In genomic region chr6:129608372-129608771, GRCm38 (mm10) we compare ENCODE assay signal across 30 mouse cellular contexts. TPM values are rescaled to one million over a fixed set of nuclear protein-coding genes. Genes with fewer than 3 reads are reported as not detected.
DNase-seq lines count a peak whose midpoint lies in the region; ATAC-seq and TF ChIP-seq lines count a peak whose summit lies in the region.
"Had no signal": no experiment of that assay in that cellular context is flagged by ENCODE, and none has a peak within 500 bp of the region (broad histone marks: within the 10 kb centered on the region; RNA-seq: fewer than 3 reads in every experiment).

No protein-coding gene starts in this region.

- H3K4me3 ChIP-seq in thymus, adult 2 months (ENCODE audit: control insufficient read depth, insufficient read depth, low read length), result no peak overlapping the region
- H3K4me3 ChIP-seq in limb, embryonic 10.5 days, result no peak overlapping the region
- H3K4me3 ChIP-seq in kidney, embryonic 16.5 days (ENCODE audit: low read length), result no peak overlapping the region
- H3K4me3 ChIP-seq: embryonic facial prominence, embryonic 10.5 days; gastrocnemius, adult 2 months; heart, embryonic 12.5 days; hindbrain, embryonic 15.5 days; liver, embryonic 12.5 days; midbrain, embryonic 12.5 days had no signal

- H3K4me2 ChIP-seq in kidney, embryonic 16.5 days (replicated peaks; ENCODE audit: low read depth, low read length), result no peak overlapping the region
- H3K4me2 ChIP-seq: heart, embryonic 12.5 days; hindbrain, embryonic 15.5 days; liver, embryonic 12.5 days; lung, embryonic 14.5 days; midbrain, embryonic 12.5 days had no signal

- no peaks in the 10 kb centered on the region for H3K9me3 ChIP-seq in limb, embryonic 10.5 days (replicated peaks)
- no peaks in the 10 kb centered on the region for H3K9me3 ChIP-seq in kidney, embryonic 16.5 days (ENCODE audit: low read length)
- H3K9me3 ChIP-seq: embryonic facial prominence, embryonic 10.5 days; heart, embryonic 12.5 days; hindbrain, embryonic 15.5 days; liver, embryonic 12.5 days; midbrain, embryonic 12.5 days had no signal

- H3K27me3 ChIP-seq in thymus, adult 2 months (ENCODE audit: control insufficient read depth, insufficient read depth, low read length), result no peaks in the 10 kb centered on the region
- no peaks in the 10 kb centered on the region for H3K27me3 ChIP-seq in limb, embryonic 10.5 days (ENCODE audit: low read depth, poor library complexity, severe bottlenecking)
- no peaks in the 10 kb centered on the region for H3K27me3 ChIP-seq in kidney, embryonic 16.5 days (ENCODE audit: insufficient read depth, low read length)
- H3K27me3 ChIP-seq: CH12.LX; heart, embryonic 12.5 days; hindbrain, embryonic 15.5 days; liver, embryonic 12.5 days; midbrain, embryonic 12.5 days had no signal

- H3K27ac ChIP-seq in thymus, adult 2 months (ENCODE audit: control insufficient read depth, insufficient read depth, low read length), result no peak overlapping the region
- H3K27ac ChIP-seq in limb, embryonic 10.5 days, result no peak overlapping the region
- no peak overlapping the region for H3K27ac ChIP-seq in kidney, embryonic 16.5 days (ENCODE audit: low read length)
- H3K27ac ChIP-seq: embryonic facial prominence, embryonic 10.5 days; gastrocnemius, adult 2 months; hindbrain, embryonic 15.5 days; liver, embryonic 12.5 days; macrophage; midbrain, embryonic 12.5 days had no signal

- no peaks in the 10 kb centered on the region for H3K4me1 ChIP-seq in thymus, adult 2 months (replicated peaks; ENCODE audit: control insufficient read depth, insufficient read depth, low read length)
- H3K4me1 ChIP-seq in limb, embryonic 10.5 days, result no peaks in the 10 kb centered on the region
- no peaks in the 10 kb centered on the region for H3K4me1 ChIP-seq in kidney, embryonic 16.5 days (ENCODE audit: insufficient read depth, low read length)
- H3K4me1 ChIP-seq: embryonic facial prominence, embryonic 10.5 days; heart, embryonic 12.5 days; hindbrain, embryonic 15.5 days; liver, embryonic 12.5 days; midbrain, embryonic 12.5 days had no signal

- no peak overlapping the region for H3K9ac ChIP-seq in kidney, embryonic 16.5 days (replicated peaks; ENCODE audit: low read length)
- H3K9ac ChIP-seq: heart, embryonic 12.5 days; hindbrain, embryonic 15.5 days; liver, embryonic 12.5 days; lung, embryonic 14.5 days; midbrain, embryonic 12.5 days had no signal

- no peak for TF ChIP-seq POLR2A in thymus, adult 2 months (IDR thresholded peaks at IDR 0.05; ENCODE audit: control insufficient read depth, extremely low read depth, insufficient read depth, low read length, poor library complexity)

- no peak for TF ChIP-seq CTCF in thymus, adult 2 months (IDR thresholded peaks at IDR 0.05; ENCODE audit: borderline replicate concordance, control insufficient read depth, extremely low read depth, insufficient read depth, low read length, poor library complexity)

- ATAC-seq in CD4-positive, CD25-positive, alpha-beta regulatory T cell, adult 4 months, result peak; percentile 78
- ATAC-seq in granulocyte monocyte progenitor cell, adult 5-6 weeks (replicated peaks; ENCODE audit: poor library complexity, severe bottlenecking), result peak; percentile 95
- no peak for ATAC-seq in kidney, embryonic 16.5 days (ENCODE audit: low FRiP score, low TSS enrichment)
- ATAC-seq: liver, embryonic 12.5 days had no signal

- no peaks in the 10 kb centered on the region for H3K36me3 ChIP-seq in thymus, adult 2 months (ENCODE audit: control insufficient read depth, insufficient read depth, low read length)
- H3K36me3 ChIP-seq in limb, embryonic 10.5 days, result no peaks in the 10 kb centered on the region
- no peaks in the 10 kb centered on the region for H3K36me3 ChIP-seq in kidney, embryonic 16.5 days (ENCODE audit: insufficient read depth, low read length)
- H3K36me3 ChIP-seq: embryonic facial prominence, embryonic 10.5 days; heart, embryonic 12.5 days; hindbrain, embryonic 15.5 days; liver, embryonic 12.5 days; midbrain, embryonic 12.5 days had no signal

- DNase-seq in thymus, adult 2 months, result peak; percentile 14
- no peak for DNase-seq in thymus, postnatal 10 days (ENCODE audit: low spot score in 2 of 2)
- peak; percentile 62 to 78 for DNase-seq in natural killer cell, adult 2 months (ENCODE audit: low spot score in 2 of 2)
- DNase-seq in limb, embryonic 10.5 days (ENCODE audit: low spot score), result no peak
- DNase-seq in heart, adult 9 months (ENCODE audit: low spot score in 2 of 2), result no peak
- DNase-seq: cerebellum, adult 8-10 months; gastrocnemius, adult 2 months; kidney, adult 11 months; kidney, postnatal 10 days; lung, embryonic 14.5 days; right cerebral cortex, postnatal 25 days had no signal

RNA-seq across cellular contexts. Expression of gene Klrk1, which starts 15.3 kb away (rescaled TPM):
- polyA plus RNA-seq in thymus, adult 2 months (2012; rRNA removed), result 0.55 and 1.1 TPM in 2 replicates
- under 1 TPM; 0.39 to 0.49 TPM for polyA plus RNA-seq in CD4-positive, CD25-positive, alpha-beta regulatory T cell, adult 4 months (2017; shearing (Covaris generic))
- total RNA-seq in granulocyte monocyte progenitor cell, adult 5-6 weeks (2014; fragmentation: Nextera tagmentation), result 6.0 and 8.4 TPM in 2 replicates
- 9.8 and 14.1 TPM in 2 replicates for total RNA-seq in granulocyte monocyte progenitor cell, adult 5-6 weeks (2017)
- not detected in 2 replicates for polyA plus RNA-seq in limb, embryonic 10.5 days (2016; fragmentation: Nextera tagmentation; extraction: Ambion mirVana)
- 0.09 TPM in 1 of 2 replicates, not detected in the other for polyA plus RNA-seq in kidney, embryonic 16.5 days (2015; fragmentation: Nextera tagmentation; extraction: Ambion mirVana)
- total RNA-seq: CH12.LX; gastrocnemius, adult 2 months; layer of hippocampus, adult 8-10 months; left cerebral cortex, adult 18-20 months; left cerebral cortex, postnatal 36 days; MEL had no signal
- polyA plus RNA-seq: heart, embryonic 12.5 days; lung, embryonic 14.5 days; testis, adult 2 months had no signal

RNA-seq across cellular contexts. Expression of gene Klrd1, which starts 16.8 kb away (rescaled TPM):
- polyA plus RNA-seq in thymus, adult 2 months (2012; rRNA removed), result 0.60 and 1.1 TPM in 2 replicates
- not detected for polyA plus RNA-seq in CD4-positive, CD25-positive, alpha-beta regulatory T cell, adult 4 months (2017; shearing (Covaris generic))
- total RNA-seq in granulocyte monocyte progenitor cell, adult 5-6 weeks (2014; fragmentation: Nextera tagmentation), result 9.6 TPM in 1 of 2 replicates, not detected in the other
- total RNA-seq in granulocyte monocyte progenitor cell, adult 5-6 weeks (2017), result 0.34 TPM in 1 of 2 replicates, not detected in the other
- not detected in 2 replicates for polyA plus RNA-seq in limb, embryonic 10.5 days (2016; fragmentation: Nextera tagmentation; extraction: Ambion mirVana)
- 0.32 and 0.36 TPM in 2 replicates for polyA plus RNA-seq in kidney, embryonic 16.5 days (2015; fragmentation: Nextera tagmentation; extraction: Ambion mirVana)
- total RNA-seq: CH12.LX; gastrocnemius, adult 2 months; heart, postnatal 25 days; layer of hippocampus, adult 8-10 months; left cerebral cortex, adult 18-20 months; MEL had no signal
- polyA plus RNA-seq: embryonic facial prominence, embryonic 10.5 days; forebrain, embryonic 11.5 days; hindbrain, embryonic 15.5 days; lung, embryonic 14.5 days; neural tube, embryonic 14.5 days; testis, adult 2 months had no signal

RNA-seq across cellular contexts. Expression of gene Klre1, which starts 30.7 kb away (rescaled TPM):
- 0.23 and 0.44 TPM in 2 replicates for polyA plus RNA-seq in thymus, adult 2 months (2012; rRNA removed)
- polyA plus RNA-seq in CD4-positive, CD25-positive, alpha-beta regulatory T cell, adult 4 months (2017; shearing (Covaris generic)), result under 1 TPM in 1 of 2 experiments, not detected in 1; 0.35 TPM
- total RNA-seq in granulocyte monocyte progenitor cell, adult 5-6 weeks (2014; fragmentation: Nextera tagmentation), result not detected in 2 replicates
- total RNA-seq in granulocyte monocyte progenitor cell, adult 5-6 weeks (2017), result not detected in 2 replicates
- polyA plus RNA-seq in limb, embryonic 10.5 days (2016; fragmentation: Nextera tagmentation; extraction: Ambion mirVana), result not detected in 2 replicates
- not detected in 2 replicates for polyA plus RNA-seq in kidney, embryonic 16.5 days (2015; fragmentation: Nextera tagmentation; extraction: Ambion mirVana)
- total RNA-seq: CH12.LX; gastrocnemius, adult 2 months; heart, postnatal 25 days; layer of hippocampus, adult 8-10 months; left cerebral cortex, adult 18-20 months; left cerebral cortex, postnatal 36 days; MEL had no signal
- polyA plus RNA-seq: embryonic facial prominence, embryonic 10.5 days; forebrain, embryonic 11.5 days; heart, embryonic 12.5 days; liver, embryonic 12.5 days; lung, embryonic 14.5 days; macrophage; midbrain, embryonic 12.5 days; neural tube, embryonic 14.5 days had no signal

RNA-seq across cellular contexts. Expression of gene Klrc3, which starts 34.8 kb away (rescaled TPM):
- polyA plus RNA-seq in thymus, adult 2 months (2012; rRNA removed), result 0.40 TPM in 1 of 2 replicates, not detected in the other
- polyA plus RNA-seq in CD4-positive, CD25-positive, alpha-beta regulatory T cell, adult 4 months (2017; shearing (Covaris generic)), result not detected
- not detected in 2 replicates for total RNA-seq in granulocyte monocyte progenitor cell, adult 5-6 weeks (2014; fragmentation: Nextera tagmentation)
- total RNA-seq in granulocyte monocyte progenitor cell, adult 5-6 weeks (2017), result not detected in 2 replicates
- polyA plus RNA-seq in limb, embryonic 10.5 days (2016; fragmentation: Nextera tagmentation; extraction: Ambion mirVana), result not detected in 2 replicates
- polyA plus RNA-seq in kidney, embryonic 16.5 days (2015; fragmentation: Nextera tagmentation; extraction: Ambion mirVana), result not detected in 2 replicates
- total RNA-seq: CH12.LX; gastrocnemius, adult 2 months; heart, postnatal 25 days; layer of hippocampus, adult 8-10 months; left cerebral cortex, adult 18-20 months; left cerebral cortex, postnatal 36 days; MEL had no signal
- polyA plus RNA-seq: embryonic facial prominence, embryonic 10.5 days; forebrain, embryonic 11.5 days; heart, embryonic 12.5 days; hindbrain, embryonic 15.5 days; liver, embryonic 12.5 days; lung, embryonic 14.5 days; macrophage; midbrain, embryonic 12.5 days; neural tube, embryonic 14.5 days; testis, adult 2 months had no signal

RNA-seq across cellular contexts. Expression of gene Klrc2, which starts 52.1 kb away (rescaled TPM):
- polyA plus RNA-seq in thymus, adult 2 months (2012; rRNA removed), result 0.42 and 0.65 TPM in 2 replicates
- polyA plus RNA-seq in CD4-positive, CD25-positive, alpha-beta regulatory T cell, adult 4 months (2017; shearing (Covaris generic)), result under 1 TPM in 1 of 2 experiments, not detected in 1; 0.19 TPM
- total RNA-seq in granulocyte monocyte progenitor cell, adult 5-6 weeks (2014; fragmentation: Nextera tagmentation), result not detected in 2 replicates
- total RNA-seq in granulocyte monocyte progenitor cell, adult 5-6 weeks (2017), result 1.6 TPM in 1 of 2 replicates, not detected in the other
- polyA plus RNA-seq in limb, embryonic 10.5 days (2016; fragmentation: Nextera tagmentation; extraction: Ambion mirVana), result not detected in 2 replicates
- polyA plus RNA-seq in kidney, embryonic 16.5 days (2015; fragmentation: Nextera tagmentation; extraction: Ambion mirVana), result not detected in 2 replicates
- total RNA-seq: CH12.LX; gastrocnemius, adult 2 months; heart, postnatal 25 days; layer of hippocampus, adult 8-10 months; left cerebral cortex, adult 18-20 months; left cerebral cortex, postnatal 36 days; MEL had no signal
- polyA plus RNA-seq: embryonic facial prominence, embryonic 10.5 days; forebrain, embryonic 11.5 days; gonadal fat pad, adult 2 months; heart, embryonic 12.5 days; hindbrain, embryonic 15.5 days; liver, embryonic 12.5 days; lung, embryonic 14.5 days; macrophage; midbrain, embryonic 12.5 days; neural tube, embryonic 14.5 days; testis, adult 2 months had no signal

Comparison
In these comparisons a context has a peak if more than half of its experiments do, and no peak if none do; other contexts are left out.
1. DNase-seq: peak in thymus, adult 2 months (single experiment) and natural killer cell, adult 2 months (2 of 2); none in thymus, postnatal 10 days (0 of 2), limb, embryonic 10.5 days (single experiment) and heart, adult 9 months (0 of 2).